Mouse (Mus musculus): ENCODE measurements at regions not wholly inside any gene's neighbourhood (a gene's known extent, or its start where the extent isn't known, plus 50 kb on each side); places are given as distances from the start of the nearest gene placed in this dataset.

DNA sequence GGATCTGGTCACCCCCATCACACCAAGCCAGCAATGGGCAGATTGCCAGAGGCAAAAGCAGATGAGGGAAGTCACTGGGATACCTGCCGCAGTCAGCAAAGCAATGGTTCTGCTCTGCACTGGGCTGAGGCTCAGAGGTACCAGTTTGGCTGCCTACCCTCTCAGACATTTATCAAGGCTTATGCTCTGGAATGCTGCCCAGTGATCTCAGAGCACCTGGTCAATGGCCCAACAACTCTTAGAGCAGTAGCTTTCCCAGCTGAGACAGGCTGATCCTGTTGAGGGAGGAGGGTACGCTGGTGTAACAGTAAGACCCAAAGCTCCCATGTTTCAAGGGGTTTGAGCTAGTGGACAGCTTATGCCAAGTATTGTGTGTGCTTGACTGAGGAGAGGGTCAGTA is 117.4 kb upstream of the Pitx1 start:
- no peak for DNase-seq

- DNase-seq: no peak
These were observed 114.8 kb upstream of the Pitx1 start for GRCm38 (mm10) chr13:55950773-55951172.

- no peak for DNase-seq
These were observed 112.6 kb upstream of the Pitx1 start for GRCm38 (mm10) chr13:55948591-55948990.

GRCm38 (mm10) chr13:55948144-55948543 is 112.2 kb upstream of the Pitx1 start:
- DNase-seq: no peak

GRCm38 (mm10) chr13:55937417-55937816 is 101.4 kb upstream of the Pitx1 start:
- no peak for DNase-seq

DNA sequence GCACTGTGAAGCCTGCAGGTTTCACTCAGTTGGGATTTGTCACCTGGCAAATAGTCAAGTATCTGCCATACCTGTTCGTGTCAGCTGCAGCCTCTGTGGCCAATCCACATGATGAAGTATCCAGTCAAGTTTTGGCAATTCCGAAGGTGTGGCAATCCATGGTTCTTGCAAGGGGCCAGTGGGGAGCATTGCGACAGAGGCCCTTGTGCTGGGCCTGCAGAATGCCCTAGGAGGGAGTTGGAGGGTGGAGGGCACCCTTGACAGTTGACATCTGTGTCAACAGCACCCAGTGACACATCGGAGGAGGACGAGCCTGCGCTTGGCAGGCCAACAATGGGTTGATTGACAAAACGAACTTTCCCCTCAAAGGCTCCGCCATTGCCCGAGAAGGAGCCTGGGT is 101.0 kb upstream of the Pitx1 start:
- no peak for DNase-seq

GRCm38 (mm10) chr13:55930637-55931036 is 94.6 kb upstream of the Pitx1 start:
- no peak for DNase-seq

DNA sequence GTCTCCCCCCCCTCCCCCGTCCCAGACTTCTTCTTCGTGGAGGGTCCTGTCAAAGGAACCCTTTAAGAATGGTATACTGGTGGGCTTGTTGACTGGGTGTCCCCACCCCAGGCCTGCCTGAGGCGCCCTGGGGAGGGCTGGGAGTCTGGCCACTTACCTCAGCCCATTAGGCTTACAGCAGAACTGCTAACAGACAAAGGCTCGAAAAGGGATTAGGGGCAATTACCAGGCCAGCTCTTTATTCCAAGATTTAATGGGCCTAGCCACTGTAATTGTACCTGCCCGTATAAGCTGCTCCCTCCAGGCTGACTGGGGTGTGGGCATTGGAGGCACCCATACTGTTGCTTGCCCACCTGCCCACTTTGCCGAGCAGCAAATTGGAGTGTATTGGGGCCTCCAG is 93.8 kb upstream of the Pitx1 start:
- DNase-seq: no peak

- no peak for DNase-seq
These were observed 87.6 kb upstream of the Pitx1 start for GRCm38 (mm10) chr13:55923505-55924136.

DNA sequence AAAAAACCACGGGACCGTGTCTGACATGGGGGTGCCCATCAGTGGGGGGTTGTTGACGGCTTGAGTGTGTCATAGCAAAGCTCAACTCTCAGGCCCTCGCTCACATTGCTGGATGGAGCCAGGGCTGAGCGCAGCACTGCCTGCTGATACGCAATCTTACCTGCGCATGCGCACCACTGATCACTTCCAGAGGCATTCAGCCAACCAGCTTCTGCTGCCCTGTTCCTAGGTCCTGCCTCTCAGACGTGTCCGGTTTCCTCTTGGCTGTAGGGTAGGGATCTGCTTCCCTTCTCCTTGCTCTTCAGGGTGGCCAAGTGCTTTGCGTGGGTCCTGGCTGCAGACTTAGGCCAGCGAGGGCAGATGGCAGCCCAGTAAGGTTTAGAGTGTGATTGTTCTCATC is 81.3 kb upstream of the Pitx1 start:
- no peak for DNase-seq

DNA sequence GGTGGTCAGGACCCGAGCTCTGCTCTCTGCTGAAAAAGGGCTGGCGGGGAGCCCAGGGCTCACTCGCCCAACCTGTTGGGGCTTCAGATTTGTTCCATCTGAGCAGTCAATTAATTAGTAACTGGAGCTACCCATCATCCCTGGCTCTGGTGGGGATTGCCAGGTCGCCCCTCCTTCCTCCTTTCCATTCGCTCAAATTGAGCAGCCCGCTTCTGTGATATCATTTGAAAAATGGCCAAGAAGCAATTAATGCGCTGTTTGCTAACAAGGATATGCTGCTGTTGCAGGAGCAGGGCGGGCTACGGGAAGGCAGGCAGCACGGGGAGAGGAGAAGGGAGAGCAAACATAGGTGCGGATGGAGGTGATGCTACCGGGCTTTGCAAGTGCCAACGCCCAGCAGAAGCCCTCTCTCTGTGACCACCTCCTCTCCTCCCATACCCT is 76.3 kb upstream of the Pitx1 start:
- no peak for DNase-seq

DNA sequence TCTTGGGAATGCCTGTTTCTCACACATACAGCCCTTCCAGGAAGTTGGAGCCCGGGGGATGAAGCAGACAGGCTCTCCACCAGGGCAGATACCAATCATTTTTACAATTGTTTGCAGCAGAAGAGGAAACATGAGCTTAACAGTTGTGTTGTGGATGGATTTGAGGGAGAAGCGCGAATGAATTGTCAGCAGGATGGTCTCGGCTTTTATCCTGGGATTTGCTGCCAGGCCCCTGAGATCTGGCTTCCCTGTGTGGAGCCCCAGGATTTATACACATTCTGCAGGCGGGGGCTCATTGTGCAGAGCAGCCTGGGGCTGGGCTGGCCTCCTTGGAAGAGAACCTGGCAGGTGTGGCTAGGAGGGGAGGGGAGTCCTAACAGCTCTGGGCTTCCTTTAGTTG is 73.9 kb upstream of the Pitx1 start:
- DNase-seq: no peak

DNA sequence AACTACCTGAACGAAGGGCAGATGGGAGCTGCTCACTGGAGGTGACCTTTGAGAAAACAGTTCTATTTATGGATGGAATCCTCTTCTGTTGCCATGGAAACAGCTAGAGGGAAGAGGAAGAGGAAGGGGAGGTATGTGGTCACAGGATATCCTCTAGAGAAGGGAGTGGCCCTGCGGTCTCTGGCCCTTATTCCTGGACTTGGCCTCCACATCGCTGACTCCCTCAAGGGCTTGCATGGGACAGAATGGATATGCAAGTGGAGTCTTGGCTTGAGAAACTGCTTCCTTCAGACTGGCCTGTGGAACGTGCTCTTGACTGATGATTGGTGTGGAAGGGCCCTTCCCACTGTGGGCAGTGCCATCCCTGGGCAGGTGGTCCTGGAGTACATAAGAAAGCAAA is 68.9 kb upstream of the Pitx1 start:
- no peak for DNase-seq

DNA sequence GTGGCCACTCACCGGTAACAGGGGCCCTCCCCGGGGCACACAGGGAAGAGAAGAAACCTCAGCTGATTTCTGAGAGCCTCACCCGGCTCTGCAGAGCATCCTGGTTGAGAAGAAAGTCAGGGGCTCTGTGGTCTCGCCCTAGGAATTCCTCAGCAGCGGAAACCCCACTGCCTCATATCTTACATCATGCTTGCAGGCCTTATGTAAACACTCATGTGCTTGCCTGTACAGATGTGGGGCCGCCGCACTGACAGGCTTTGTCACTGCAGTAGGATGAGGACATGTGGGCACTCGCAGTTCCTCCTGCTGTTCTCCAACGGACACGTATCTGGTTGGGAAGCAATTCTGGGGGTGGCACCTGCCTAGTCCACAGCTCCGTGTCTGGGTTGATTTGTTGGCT is 66.3 kb upstream of the Pitx1 start:
- DNase-seq: no peak

DNA sequence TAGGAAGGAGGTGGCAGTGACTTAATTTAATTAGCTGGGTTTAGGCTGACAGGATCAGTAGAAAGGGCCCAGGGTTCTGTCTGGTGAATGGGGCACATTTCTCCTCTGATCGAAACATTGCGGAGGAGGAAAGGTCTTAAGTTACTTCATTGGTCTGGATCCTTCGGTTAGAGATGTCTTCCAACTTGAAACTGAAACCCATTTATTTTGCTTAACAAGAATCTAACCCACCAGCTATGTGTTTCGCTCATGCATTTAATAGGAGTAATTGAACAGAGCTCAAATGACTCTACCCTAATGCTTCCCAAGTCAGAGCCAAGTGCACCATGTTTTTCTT is 64.2 kb upstream of the Pitx1 start:
- DNase-seq: no peak

GRCm38 (mm10) chr13:55899501-55900189 is 63.7 kb upstream of the Pitx1 start:
- no peak for DNase-seq

GRCm38 (mm10) chr13:55898999-55899398 is 63.0 kb upstream of the Pitx1 start:
- DNase-seq: no peak

GRCm38 (mm10) chr13:55898257-55898950 is 62.4 kb upstream of the Pitx1 start:
- no peak for DNase-seq

- DNase-seq: no peak
These were observed 59.5 kb upstream of the Pitx1 start for GRCm38 (mm10) chr13:55895505-55895904.

DNA sequence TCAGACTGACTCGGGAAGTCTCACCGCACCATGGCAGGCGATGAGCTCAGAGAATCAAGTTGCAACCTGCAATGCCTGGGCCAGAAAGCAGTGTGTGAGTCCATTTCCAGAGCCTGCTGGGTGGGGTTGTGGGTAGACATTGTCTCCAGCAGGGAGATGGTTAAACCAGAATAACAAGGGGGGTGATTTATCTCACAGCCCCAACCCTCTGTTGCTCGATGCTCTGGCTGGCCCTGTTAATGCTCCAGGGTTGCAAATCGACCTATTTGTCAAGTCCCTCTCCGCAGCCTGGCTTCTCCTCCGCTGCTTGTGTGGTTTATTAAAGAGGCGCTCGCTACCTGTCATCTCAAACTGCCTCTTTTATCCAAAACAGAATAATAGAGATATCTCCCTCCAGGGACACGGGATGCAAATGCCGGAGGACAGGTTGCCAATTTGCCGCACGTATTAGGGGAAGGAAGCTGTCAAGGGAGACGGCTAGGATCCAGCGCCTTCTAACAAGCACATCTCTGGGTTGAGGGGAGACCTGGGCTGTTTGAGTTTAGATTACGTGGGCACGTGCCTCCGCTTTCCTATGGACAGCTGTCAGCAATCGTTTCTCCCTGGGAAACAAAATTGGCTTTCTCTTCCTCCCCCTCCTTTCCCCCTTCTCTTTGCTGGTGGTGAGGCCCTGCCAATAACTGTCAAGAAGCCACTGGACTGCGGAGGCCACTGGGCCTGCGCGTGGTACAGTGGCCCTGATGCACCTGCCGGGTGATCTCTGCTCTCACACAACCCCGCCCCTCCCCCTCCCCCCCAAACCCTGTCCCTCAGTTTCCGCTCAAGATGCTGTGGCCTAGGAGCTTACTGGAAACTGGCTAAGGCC is 57.4 kb upstream of the Pitx1 start:
- DNase-seq: no peak

DNA sequence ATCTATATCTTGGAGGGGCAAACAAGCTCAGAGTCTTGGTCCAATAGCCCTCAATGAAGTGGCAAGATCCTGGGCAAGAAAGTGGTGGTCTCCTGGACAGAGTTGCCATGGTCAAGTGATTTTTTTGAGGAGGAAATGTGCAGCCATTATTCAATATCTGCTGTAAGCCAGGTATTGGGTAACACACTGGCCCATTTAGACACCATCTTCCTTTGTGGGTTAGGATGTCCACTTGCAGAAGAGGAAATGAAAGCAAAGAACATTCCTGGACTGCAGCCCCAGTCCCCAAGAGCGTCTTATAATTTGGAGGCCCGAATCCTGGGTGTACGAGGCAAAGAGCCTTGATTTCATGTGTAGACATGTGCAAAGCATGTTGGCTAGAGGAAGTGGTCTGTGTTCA is 56.3 kb upstream of the Pitx1 start:
- no peak for DNase-seq

DNA sequence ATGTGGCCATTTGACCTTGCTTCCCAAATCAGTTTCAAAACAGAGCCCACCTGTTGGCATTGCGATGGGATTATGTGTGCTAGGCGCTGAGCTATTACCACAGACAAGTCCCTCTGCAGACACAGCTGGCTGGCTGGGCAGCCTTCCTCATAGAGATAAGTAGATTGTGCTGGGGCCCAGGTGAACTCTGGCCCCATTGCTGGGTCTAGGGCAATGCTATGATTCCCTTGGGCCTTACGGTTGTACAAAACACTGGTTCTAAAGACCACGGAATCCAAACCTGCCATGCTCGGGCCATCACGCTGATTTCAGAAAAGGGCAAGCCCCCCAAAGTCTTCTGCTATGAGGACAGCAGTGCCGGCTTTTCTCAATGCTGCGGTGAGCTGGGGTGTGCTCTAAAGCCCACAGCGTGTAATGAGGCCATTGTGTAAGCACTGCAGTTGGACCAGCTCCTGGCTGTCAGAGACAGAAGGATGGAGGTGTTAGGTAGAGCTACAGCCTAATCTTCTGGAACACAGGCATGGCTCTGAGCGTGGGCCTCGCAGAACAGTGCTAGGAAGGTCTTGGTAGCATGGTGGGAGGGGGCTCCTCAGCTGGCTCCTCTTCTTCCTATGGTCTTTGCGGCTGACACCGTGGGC is 51.2 kb upstream of the Pitx1 start:
- no peak for DNase-seq
